In the genomic region with DNA sequence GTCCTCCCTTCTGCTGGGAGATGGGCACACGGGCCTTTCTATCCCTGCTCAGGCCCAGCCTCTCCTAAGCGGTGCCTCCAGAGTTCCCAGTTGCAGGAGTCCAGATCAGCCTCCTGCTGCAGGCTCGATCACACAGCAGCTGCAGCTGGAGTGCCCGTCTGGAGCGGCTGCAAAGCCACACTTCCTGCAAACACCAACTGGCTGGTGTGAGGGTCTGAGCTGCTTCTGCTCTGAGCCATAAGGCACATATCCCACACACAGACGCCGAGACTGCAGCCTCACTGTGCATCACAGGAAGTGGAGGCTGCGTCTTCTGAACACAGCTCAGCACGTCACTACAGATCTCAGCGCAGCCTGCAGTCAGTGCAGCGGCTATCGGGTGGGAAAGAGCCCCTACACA, we compare ENCODE assay signal across 8 mouse cellular contexts. TPM values are rescaled to one million over a fixed set of nuclear protein-coding genes. Genes with fewer than 3 reads are reported as not detected.
DNase-seq lines count a peak whose midpoint lies in the region; ATAC-seq and TF ChIP-seq lines count a peak whose summit lies in the region.

No protein-coding gene starts in this region.

- TF ChIP-seq POLR2A in MEL (IDR thresholded peaks at IDR 0.05; ENCODE audit: control insufficient read depth in 1 of 2, insufficient read depth in 1 of 2, low read depth in 1 of 2, low read length in 2 of 2, poor library complexity in 1 of 2): peak in 1 of 2 experiments; percentile 27; a peak in 1 of 4 replicates

- H3K79me2 ChIP-seq in MEL (ENCODE audit: control insufficient read depth, insufficient read depth, low read length, poor library complexity): peaks cover 88% of the 10 kb centered on the region

- peak; percentile 49 for DNase-seq in MEL (ENCODE audit: low read depth, low spot score)
- peak; percentile 75 to 78 for DNase-seq in left cerebral cortex, postnatal 36 days (ENCODE audit: low spot score in 2 of 2)
- DNase-seq in adrenal gland, adult 2 months: no peak
- DNase-seq in testis, postnatal 14 days (ENCODE audit: low spot score): no peak

- H3K9me3 ChIP-seq in intestine, embryonic 16.5 days (ENCODE audit: control insufficient read depth, low read length): no peaks in the 10 kb centered on the region
- no peaks in the 10 kb centered on the region for H3K9me3 ChIP-seq in intestine, embryonic 15.5 days
- no peaks in the 10 kb centered on the region for H3K9me3 ChIP-seq in MEL (replicated peaks; ENCODE audit: insufficient read depth, low read length)
- no peaks in the 10 kb centered on the region for H3K9me3 ChIP-seq in heart, embryonic 13.5 days

- H3K4me2 ChIP-seq in intestine, embryonic 16.5 days (ENCODE audit: low read depth, low read length): no peak overlapping the region
- no peak overlapping the region for H3K4me2 ChIP-seq in intestine, embryonic 15.5 days (replicated peaks)
- peak overlapping the region; percentile 27 for H3K4me2 ChIP-seq in heart, embryonic 13.5 days

- H3K4me1 ChIP-seq in intestine, embryonic 16.5 days (ENCODE audit: control insufficient read depth, insufficient read depth, low read length): peaks cover 27% of the 10 kb centered on the region
- H3K4me1 ChIP-seq in intestine, embryonic 15.5 days (replicated peaks): peaks cover 40% of the 10 kb centered on the region
- peaks cover 14 to 45% of the 10 kb centered on the region in 2 experiments for H3K4me1 ChIP-seq in MEL (ENCODE audit: control insufficient read depth in 1 of 2, insufficient read depth in 2 of 2, low read length in 2 of 2)
- H3K4me1 ChIP-seq in heart, embryonic 13.5 days: peaks cover 80% of the 10 kb centered on the region

- TF ChIP-seq CTCF in MEL (IDR thresholded peaks at IDR 0.05 in 2 of 3, conservative IDR thresholded peaks at IDR 0.05 in 1 of 3; ENCODE audit: control insufficient read depth in 1 of 3, insufficient read depth in 1 of 3, low read depth in 2 of 3, low read length in 3 of 3, poor library complexity in 1 of 3, severe bottlenecking in 1 of 3): no peak

- H3K9ac ChIP-seq in intestine, embryonic 16.5 days (ENCODE audit: low read depth, low read length): 0 out of 2 replicates have a peak overlapping the region, but pooled peaks have one; percentile 27
- H3K9ac ChIP-seq in intestine, embryonic 15.5 days: no peak overlapping the region
- H3K9ac ChIP-seq in MEL (ENCODE audit: control insufficient read depth, low read depth, low read length, poor library complexity, severe bottlenecking): no peak overlapping the region
- peak overlapping the region; percentile 15; the same call in 1 of the 2 replicates for H3K9ac ChIP-seq in heart, embryonic 13.5 days

- TF ChIP-seq RAD21 in MEL (IDR thresholded peaks at IDR 0.05; ENCODE audit: low read depth, low read length): no peak

- peak overlapping the region; percentile 49 for H3K27ac ChIP-seq in intestine, embryonic 16.5 days (ENCODE audit: low read length)
- no peak overlapping the region for H3K27ac ChIP-seq in intestine, embryonic 15.5 days
- peak overlapping the region; percentile 40 for H3K27ac ChIP-seq in MEL (ENCODE audit: control insufficient read depth, low read depth, low read length)
- H3K27ac ChIP-seq in heart, embryonic 13.5 days (replicated peaks): peak overlapping the region; percentile 81

- 0 out of 2 replicates have a peak, but pooled peaks have one; percentile 9 for ATAC-seq in intestine, embryonic 16.5 days
- no peak for ATAC-seq in intestine, embryonic 15.5 days
- no peak for ATAC-seq in heart, embryonic 13.5 days (ENCODE audit: extremely low read depth, insufficient number of reproducible peaks, low FRiP score, low TSS enrichment)
- ATAC-seq in neutrophil, adult 5-6 weeks (ENCODE audit: extremely low read depth, insufficient number of reproducible peaks, low FRiP score, poor library complexity, severe bottlenecking): peak; percentile 48; the same call in 1 of the 2 replicates

- no peak for TF ChIP-seq EP300 in MEL (IDR thresholded peaks at IDR 0.05; ENCODE audit: low read depth in 1 of 2, low read length in 2 of 2)

- no peaks in the 10 kb centered on the region for H3K36me3 ChIP-seq in intestine, embryonic 16.5 days (ENCODE audit: control insufficient read depth, insufficient read depth, low read length)
- H3K36me3 ChIP-seq in intestine, embryonic 15.5 days: no peaks in the 10 kb centered on the region
- peaks cover 21 to 39% of the 10 kb centered on the region in 2 experiments for H3K36me3 ChIP-seq in MEL (ENCODE audit: control insufficient read depth in 1 of 2, insufficient read depth in 2 of 2, low read length in 2 of 2)
- no peaks in the 10 kb centered on the region for H3K36me3 ChIP-seq in heart, embryonic 13.5 days

- H3K4me3 ChIP-seq in intestine, embryonic 16.5 days (ENCODE audit: low read length): no peak overlapping the region
- H3K4me3 ChIP-seq in intestine, embryonic 15.5 days (replicated peaks): no peak overlapping the region
- H3K4me3 ChIP-seq in MEL (ENCODE audit: control insufficient read depth in 1 of 2, insufficient read depth in 1 of 2, low read depth in 2 of 2, low read length in 2 of 2): no peak overlapping the region
- H3K4me3 ChIP-seq in heart, embryonic 13.5 days: no peak overlapping the region

- intact Hi-C loops in left cerebral cortex, postnatal 36 days (cut with DNase I): no loop called here

- no peaks in the 10 kb centered on the region for H3K27me3 ChIP-seq in intestine, embryonic 16.5 days (replicated peaks; ENCODE audit: control insufficient read depth, insufficient read depth, low read length)
- H3K27me3 ChIP-seq in intestine, embryonic 15.5 days (replicated peaks): peaks cover 4% of the 10 kb centered on the region; the same call in 1 of the 2 replicates
- no peaks in the 10 kb centered on the region for H3K27me3 ChIP-seq in MEL (ENCODE audit: control insufficient read depth in 1 of 2, insufficient read depth in 2 of 2, low read length in 2 of 2)
- peaks cover 27% of the 10 kb centered on the region for H3K27me3 ChIP-seq in heart, embryonic 13.5 days (replicated peaks)

- WGBS in intestine, embryonic 16.5 days: 53% methylated on average over 12 of the region's 12 CpGs
- WGBS in intestine, embryonic 15.5 days: 42% methylated on average over 12 of the region's 12 CpGs
- 44% methylated on average over 12 of the region's 12 CpGs for WGBS in heart, embryonic 13.5 days

TF ChIP-seq in MEL, 35 proteins besides CTCF, POLR2A, EP300 and RAD21 (continues in another document):
- TF ChIP-seq RCOR1 (IDR thresholded peaks at IDR 0.05; ENCODE audit: low read depth, low read length) (no peak), HCFC1 (IDR thresholded peaks at IDR 0.05; ENCODE audit: low read depth, low read length) (no peak), MYB (IDR thresholded peaks at IDR 0.05; ENCODE audit: low read depth, low read length) (no peak), USF2 (IDR thresholded peaks at IDR 0.05; ENCODE audit: borderline replicate concordance in 1 of 2, insufficient read depth in 1 of 2, low read depth in 1 of 2, low read length in 2 of 2) (no peak)

RNA-seq across cellular contexts. Expression of gene Cbfa2t3, which starts 32.1 kb away (rescaled TPM):
- 4.1 and 5.2 TPM in 2 replicates for polyA plus RNA-seq in intestine, embryonic 16.5 days (2015; fragmentation: Nextera tagmentation; extraction: Ambion mirVana)
- 4.6 and 4.7 TPM in 2 replicates for polyA plus RNA-seq in intestine, embryonic 15.5 days (2015; fragmentation: Nextera tagmentation; extraction: Ambion mirVana)
- 10.5 and 11.1 TPM in 2 replicates for total RNA-seq in MEL (2012; rRNA removed)
- 100 to 1,000 TPM in 1 of 2 experiments, not detected in 1; 102 TPM for polyA plus RNA-seq in MEL (2012; ENCODE audit: insufficient read depth in 1 of 2, insufficient read length in 2 of 2, low read depth in 1 of 2, low replicate concordance in 2 of 2, missing spikeins in 1 of 2)
- 4.2 and 4.8 TPM in 2 replicates for polyA plus RNA-seq in heart, embryonic 13.5 days (2015; fragmentation: Nextera tagmentation; extraction: Ambion mirVana)
- 10 to 100 TPM; 26.2 to 37.5 TPM for total RNA-seq in left cerebral cortex, postnatal 36 days (2021)
- total RNA-seq in neutrophil, adult 5-6 weeks (2017): 6.8 and 17.8 TPM in 2 replicates
- total RNA-seq in adrenal gland, adult 2 months (2021): 10 to 100 TPM; 13.9 to 16.2 TPM
- 19.3 and 20.3 TPM in 2 replicates for polyA plus RNA-seq in adrenal gland, adult 2 months (2012; rRNA removed)

RNA-seq across cellular contexts. Expression of gene Pabpn1l, which starts 44.3 kb away (rescaled TPM):
- polyA plus RNA-seq in intestine, embryonic 16.5 days (2015; fragmentation: Nextera tagmentation; extraction: Ambion mirVana): 0.23 TPM in 1 of 2 replicates, not detected in the other
- not detected in 2 replicates for polyA plus RNA-seq in intestine, embryonic 15.5 days (2015; fragmentation: Nextera tagmentation; extraction: Ambion mirVana)
- total RNA-seq in MEL (2012; rRNA removed): not detected in 2 replicates
- under 1 TPM in 1 of 2 experiments, not detected in 1; 0.15 TPM for polyA plus RNA-seq in MEL (2012; ENCODE audit: insufficient read depth in 1 of 2, insufficient read length in 2 of 2, low read depth in 1 of 2, low replicate concordance in 2 of 2, missing spikeins in 1 of 2)
- not detected in 2 replicates for polyA plus RNA-seq in heart, embryonic 13.5 days (2015; fragmentation: Nextera tagmentation; extraction: Ambion mirVana)
- not detected for total RNA-seq in left cerebral cortex, postnatal 36 days (2021)
- not detected in 2 replicates for total RNA-seq in neutrophil, adult 5-6 weeks (2017)
- total RNA-seq in adrenal gland, adult 2 months (2021): not detected
- not detected in 2 replicates for polyA plus RNA-seq in adrenal gland, adult 2 months (2012; rRNA removed)

RNA-seq across cellular contexts. Expression of gene Trappc2l, which starts 55.4 kb away (rescaled TPM):
- 76.7 and 86.4 TPM in 2 replicates for polyA plus RNA-seq in intestine, embryonic 16.5 days (2015; fragmentation: Nextera tagmentation; extraction: Ambion mirVana)
- 58.0 and 76.0 TPM in 2 replicates for polyA plus RNA-seq in intestine, embryonic 15.5 days (2015; fragmentation: Nextera tagmentation; extraction: Ambion mirVana)
- total RNA-seq in MEL (2012; rRNA removed): 21.6 and 21.7 TPM in 2 replicates
- polyA plus RNA-seq in MEL (2012; ENCODE audit: insufficient read depth in 1 of 2, insufficient read length in 2 of 2, low read depth in 1 of 2, low replicate concordance in 2 of 2, missing spikeins in 1 of 2): 10 to 100 TPM in 1 of 2 experiments, not detected in 1; 15.1 TPM
- polyA plus RNA-seq in heart, embryonic 13.5 days (2015; fragmentation: Nextera tagmentation; extraction: Ambion mirVana): 55.6 and 74.0 TPM in 2 replicates
- 10 to 100 TPM; 78.7 to 84.5 TPM for total RNA-seq in left cerebral cortex, postnatal 36 days (2021)
- total RNA-seq in neutrophil, adult 5-6 weeks (2017): 18.3 and 23.7 TPM in 2 replicates
- total RNA-seq in adrenal gland, adult 2 months (2021): 10 to 100 TPM; 53.8 to 55.5 TPM
- polyA plus RNA-seq in adrenal gland, adult 2 months (2012; rRNA removed): 159 and 161 TPM in 2 replicates

RNA-seq across cellular contexts. Expression of gene Galns, which starts 55.6 kb away (rescaled TPM):
- 22.4 and 27.4 TPM in 2 replicates for polyA plus RNA-seq in intestine, embryonic 16.5 days (2015; fragmentation: Nextera tagmentation; extraction: Ambion mirVana)
- 17.1 and 18.8 TPM in 2 replicates for polyA plus RNA-seq in intestine, embryonic 15.5 days (2015; fragmentation: Nextera tagmentation; extraction: Ambion mirVana)
- 1.7 and 2.1 TPM in 2 replicates for total RNA-seq in MEL (2012; rRNA removed)
- 1 to 10 TPM in 1 of 2 experiments, not detected in 1; 3.0 TPM for polyA plus RNA-seq in MEL (2012; ENCODE audit: insufficient read depth in 1 of 2, insufficient read length in 2 of 2, low read depth in 1 of 2, low replicate concordance in 2 of 2, missing spikeins in 1 of 2)
- 11.1 and 11.9 TPM in 2 replicates for polyA plus RNA-seq in heart, embryonic 13.5 days (2015; fragmentation: Nextera tagmentation; extraction: Ambion mirVana)
- total RNA-seq in left cerebral cortex, postnatal 36 days (2021): 1 to 10 TPM; 8.8 to 9.2 TPM
- total RNA-seq in neutrophil, adult 5-6 weeks (2017): 11.2 and 17.1 TPM in 2 replicates
- total RNA-seq in adrenal gland, adult 2 months (2021): 1 to 10 TPM; 6.0 to 7.8 TPM
- polyA plus RNA-seq in adrenal gland, adult 2 months (2012; rRNA removed): 6.8 and 8.0 TPM in 2 replicates

Comparison
In these comparisons a context has a peak if more than half of its experiments do, and no peak if none do; other contexts are left out.
1. ATAC-seq: peak in intestine, embryonic 16.5 days (single experiment) and neutrophil, adult 5-6 weeks (single experiment); none in intestine, embryonic 15.5 days (single experiment) and heart, embryonic 13.5 days (single experiment).
2. H3K9ac ChIP-seq: peak in intestine, embryonic 16.5 days (single experiment) and heart, embryonic 13.5 days (single experiment); none in intestine, embryonic 15.5 days (single experiment) and MEL (single experiment).
3. DNase-seq: peak in MEL (single experiment) and left cerebral cortex, postnatal 36 days (2 of 2); none in adrenal gland, adult 2 months (single experiment) and testis, postnatal 14 days (single experiment).